In the genomic region with DNA sequence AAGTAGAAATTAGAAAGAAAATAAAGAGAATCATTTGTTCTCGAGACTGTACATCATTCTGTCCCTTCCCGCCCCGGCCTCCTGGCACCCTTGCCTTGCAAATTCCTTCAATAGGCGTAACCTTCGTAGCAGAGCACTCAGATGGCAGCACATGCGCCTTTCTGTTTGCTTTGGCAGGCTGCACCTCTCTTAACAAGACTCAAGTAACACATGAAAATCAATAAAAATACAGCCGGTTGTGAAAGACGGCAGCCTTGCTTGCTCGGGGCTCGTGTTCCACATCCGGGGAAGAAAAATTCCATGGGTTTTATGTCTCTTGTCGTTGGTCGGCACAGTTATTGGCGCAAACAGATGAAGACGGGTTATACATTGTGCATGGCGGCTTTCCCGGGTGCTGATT, we compare ENCODE assay signal across 12 mouse cellular contexts.
DNase-seq lines count a peak whose midpoint lies in the region; ATAC-seq lines count a peak whose summit lies in the region.
"Had no signal": no experiment of that assay in that cellular context is flagged by ENCODE, and none has a peak within 500 bp of the region (broad histone marks: within the 10 kb centered on the region; RNA-seq: fewer than 3 reads in every experiment).

No protein-coding gene starts in this region.

- intact Hi-C loops in left cerebral cortex, postnatal 25 days (cut with DNase I) = no loop called here

- no peak overlapping the region for H3K27ac ChIP-seq in hindbrain, embryonic 12.5 days
- H3K27ac ChIP-seq: hindbrain, embryonic 15.5 days had no signal

- no peaks in the 10 kb centered on the region for H3K36me3 ChIP-seq in hindbrain, embryonic 12.5 days
- H3K36me3 ChIP-seq: G1E; hindbrain, embryonic 15.5 days had no signal

- no peak overlapping the region for H3K4me2 ChIP-seq in hindbrain, embryonic 12.5 days (replicated peaks)
- H3K4me2 ChIP-seq: hindbrain, embryonic 15.5 days had no signal

- H3K4me1 ChIP-seq in hindbrain, embryonic 12.5 days = no peaks in the 10 kb centered on the region
- H3K4me1 ChIP-seq: hindbrain, embryonic 15.5 days had no signal

- H3K9me3 ChIP-seq in hindbrain, embryonic 12.5 days (replicated peaks) = no peaks in the 10 kb centered on the region
- H3K9me3 ChIP-seq: hindbrain, embryonic 15.5 days had no signal

- 85% methylated on average over 17 of the region's 17 CpGs for WGBS in hindbrain, embryonic 12.5 days

- H3K4me3 ChIP-seq in hindbrain, embryonic 12.5 days = no peak overlapping the region
- H3K4me3 ChIP-seq: hindbrain, embryonic 15.5 days had no signal

- no peaks in the 10 kb centered on the region for H3K27me3 ChIP-seq in hindbrain, embryonic 12.5 days
- H3K27me3 ChIP-seq: hindbrain, embryonic 15.5 days had no signal

- DNase-seq in urinary bladder, postnatal 14 days (ENCODE audit: low spot score) = peak; percentile 78
- DNase-seq in urinary bladder, postnatal 10 days (ENCODE audit: low spot score) = no peak
- DNase-seq in heart, postnatal 4 days = peak; percentile 13
- DNase-seq in lung, adult 18-20 months = peak; percentile 84 to 89
- DNase-seq in thymus, postnatal 36 days = no peak
- no peak for DNase-seq in left cerebral cortex, postnatal 25 days (ENCODE audit: low spot score in 2 of 2)
- DNase-seq in thymus, postnatal 0 days (ENCODE audit: low spot score) = no peak
- DNase-seq: cerebellum, postnatal 25 days; midbrain, embryonic 14.5 days had no signal

- ATAC-seq in hindbrain, embryonic 12.5 days (ENCODE audit: low FRiP score) = no peak

- H3K9ac ChIP-seq in hindbrain, embryonic 12.5 days = no peak overlapping the region
- H3K9ac ChIP-seq: hindbrain, embryonic 15.5 days had no signal

Comparison
In these comparisons a context has a peak if more than half of its experiments do, and no peak if none do; other contexts are left out.
1. DNase-seq: peak in urinary bladder, postnatal 14 days (single experiment), heart, postnatal 4 days (single experiment) and lung, adult 18-20 months (2 of 2); none in urinary bladder, postnatal 10 days (single experiment), thymus, postnatal 36 days (0 of 2), left cerebral cortex, postnatal 25 days (0 of 2) and thymus, postnatal 0 days (single experiment).